Mouse (Mus musculus) right cerebral cortex, postnatal 4 days (tissue): ENCODE measurements around the gene Med19.
"Not testable (repeated sequence)": the region's sequence is repeated elsewhere in the genome, so short reads cannot be mapped to it uniquely, and the experiment has no call there.

Experiments
- DNase-seq: peaks from one replicate; pipeline ENCODE4 v3.0.0-alpha.2; 2022

Gene Med19

GRCm38 (mm10) chr2:84721182-84721581, 43.0 kb downstream of the Med19 start:
- no peak for DNase-seq

DNA sequence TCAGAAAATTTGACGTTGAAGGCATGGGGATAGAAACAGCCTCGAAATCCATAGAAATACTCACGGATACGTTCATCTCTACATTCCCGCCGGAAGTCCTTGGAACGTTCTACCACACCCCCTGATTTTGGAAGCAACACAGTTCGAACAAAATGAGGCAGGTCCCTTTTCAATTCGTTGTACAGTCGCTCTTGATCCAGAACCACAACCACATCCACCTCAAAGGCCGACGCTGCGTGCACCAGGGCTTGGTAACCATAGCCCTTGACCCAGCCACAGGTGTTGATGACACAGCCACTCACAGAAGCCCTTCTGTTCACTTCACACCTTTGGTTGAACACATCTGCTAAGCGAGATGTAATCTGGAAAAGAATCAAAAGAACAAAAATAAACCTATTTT, 45.7 kb downstream of the Med19 start:
- DNase-seq, result no peak

GRCm38 (mm10) chr2:84725770-84726169, 47.6 kb downstream of the Med19 start:
- DNase-seq, result no peak

GRCm38 (mm10) chr2:84726716-84727115, 48.5 kb downstream of the Med19 start:
- no peak for DNase-seq

- peak; percentile 87 for DNase-seq
Observed at GRCm38 (mm10) chr2:84727172-84727858, 49.1 kb downstream of the Med19 start, which contains the start of gene Clp1. Gene Clp1, minus strand, starts transcription at chr2:84727350.

GRCm38 (mm10) chr2:84728191-84728590, 50.0 kb downstream of the Med19 start:
- DNase-seq, result not testable (repeated sequence)

DNA sequence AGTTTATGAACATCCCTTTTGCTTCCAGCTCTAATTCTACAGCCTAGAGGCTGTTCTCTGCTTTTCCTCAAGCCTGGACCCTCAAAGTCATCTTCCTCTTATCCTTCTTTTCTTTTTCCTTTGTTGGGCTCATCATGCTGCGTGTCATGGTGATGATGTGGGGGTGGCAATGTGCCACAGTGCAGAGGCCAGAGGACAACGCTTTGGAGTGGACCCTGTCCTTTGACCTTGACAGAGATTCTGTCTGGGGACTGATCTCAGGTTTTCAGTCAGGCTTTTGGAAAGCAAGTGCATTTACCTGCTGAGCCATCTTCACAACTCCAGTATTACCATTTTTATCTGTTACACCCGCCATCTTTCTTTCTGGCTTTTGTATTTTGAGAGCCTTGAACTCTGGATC, 53.0 kb downstream of the Med19 start:
- DNase-seq, result no peak

- no peak for DNase-seq
Observed at GRCm38 (mm10) chr2:84732394-84732793, 54.2 kb downstream of the Med19 start.

DNA sequence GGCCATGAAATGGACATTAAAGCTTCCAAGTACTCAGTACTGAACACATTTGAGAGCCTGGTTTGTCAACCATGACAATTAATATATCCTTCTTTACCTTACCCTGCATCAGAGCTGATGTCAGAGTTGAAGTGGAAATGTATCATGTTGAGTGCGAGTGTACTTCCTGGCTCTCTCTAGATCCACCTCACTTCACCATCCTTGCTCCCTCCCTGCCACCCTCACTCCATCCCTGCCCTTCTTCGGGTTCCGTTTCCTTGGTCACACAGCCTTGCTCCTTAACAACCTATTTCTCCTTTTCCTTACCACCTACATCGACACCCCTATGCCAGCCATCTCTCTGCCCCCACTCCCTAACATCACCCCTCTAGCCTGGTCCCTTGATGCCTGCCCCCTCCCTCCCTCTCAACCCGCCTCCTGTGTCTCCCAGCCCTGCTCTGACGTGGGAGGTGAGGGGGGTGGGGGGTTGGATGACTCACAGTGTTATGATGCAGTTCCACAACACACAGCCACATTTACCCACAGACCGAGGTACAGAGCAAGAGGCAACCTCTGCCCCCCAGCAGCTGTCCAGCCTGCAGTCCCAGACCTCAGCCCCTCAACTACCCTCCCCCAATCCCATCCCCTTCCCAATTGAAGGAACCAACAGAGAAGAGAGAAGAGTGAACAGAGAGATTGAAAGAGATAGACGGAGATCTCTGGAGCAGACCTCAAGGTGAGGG, 55.5 kb downstream of the Med19 start, which contains the start of gene Ypel4:
TSS of gene Ypel4 (plus strand) at position 480 of the 722 bp plus-strand sequence.
- DNase-seq, result peak; percentile 69

- peak; percentile 43 for DNase-seq
Observed at GRCm38 (mm10) chr2:84734351-84734864, 56.2 kb downstream of the Med19 start.

- DNase-seq, result no peak
Observed at GRCm38 (mm10) chr2:84734919-84735318, 56.7 kb downstream of the Med19 start.

GRCm38 (mm10) chr2:84735346-84735920, 57.2 kb downstream of the Med19 start:
- no peak for DNase-seq

DNA sequence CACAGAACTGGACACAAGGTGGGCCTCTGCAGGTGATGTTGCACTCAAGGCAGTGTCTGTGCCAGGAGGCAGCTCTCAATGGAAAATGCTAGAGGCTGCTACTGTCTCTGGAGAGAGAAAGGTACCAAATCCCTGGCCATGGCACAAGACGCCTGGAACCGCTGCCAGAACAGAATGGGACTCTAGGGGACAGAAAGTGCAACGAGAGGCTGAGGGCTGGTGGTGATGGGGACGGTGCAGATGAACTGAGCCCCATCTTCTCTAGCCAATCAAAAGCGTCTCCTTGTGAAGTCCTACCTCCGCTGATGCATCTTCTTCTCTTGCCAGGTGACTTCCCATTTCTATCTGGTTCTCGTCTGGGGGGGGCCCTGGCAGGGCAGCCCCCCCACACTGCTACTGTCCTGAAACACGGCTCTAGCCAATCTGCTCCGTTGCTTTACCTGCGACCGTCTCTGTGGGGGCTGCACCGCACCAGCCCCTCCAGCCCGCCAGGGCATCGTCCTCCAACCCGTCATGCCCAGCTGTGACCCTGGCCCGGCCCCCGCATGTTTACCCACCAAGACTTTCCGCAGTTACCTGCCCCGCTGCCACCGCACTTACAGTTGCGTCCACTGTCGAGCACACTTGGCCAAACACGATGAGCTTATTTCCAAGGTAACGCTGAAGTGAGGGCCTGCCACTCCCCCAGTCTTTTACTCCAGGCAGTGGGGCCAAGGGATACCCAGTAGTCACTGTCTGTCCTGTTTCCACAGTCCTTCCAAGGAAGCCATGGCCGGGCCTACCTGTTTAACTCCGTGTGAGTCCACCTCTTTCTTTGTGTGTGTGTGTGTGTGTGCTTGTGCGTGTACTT, 58.3 kb downstream of the Med19 start:
- no peak for DNase-seq

DNA sequence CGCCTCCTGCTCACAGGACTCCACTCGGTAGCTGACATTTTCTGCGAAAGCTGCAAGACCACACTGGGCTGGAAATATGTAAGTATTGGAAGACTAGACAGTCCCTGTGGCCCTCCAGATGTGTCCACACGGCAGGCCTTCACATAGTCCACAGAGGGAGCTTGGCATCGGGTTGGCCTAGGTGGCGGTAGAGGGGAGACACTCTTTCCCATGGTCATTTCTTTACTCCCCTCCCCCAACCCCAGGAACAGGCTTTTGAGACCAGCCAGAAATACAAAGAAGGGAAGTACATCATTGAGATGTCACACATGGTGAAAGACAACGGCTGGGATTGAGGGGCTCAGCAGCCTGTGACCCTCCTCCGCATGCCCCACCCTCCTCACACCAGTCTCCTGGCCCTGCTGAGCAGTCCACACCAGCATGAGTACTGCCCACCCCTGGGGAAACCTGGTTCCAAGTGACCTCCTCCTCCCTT, 59.3 kb downstream of the Med19 start:
- DNase-seq, result no peak
